Mouse (Mus musculus): Measurements from ENCODE around the gene Csf2rb2.

- TF ChIP-seq ZC3H11A (IDR thresholded peaks at IDR 0.05; ENCODE audit: borderline replicate concordance, low read depth, low read length) (no peak), CHD2 (IDR thresholded peaks at IDR 0.05; ENCODE audit: low read depth, low read length) (no peak), ZNF384 (IDR thresholded peaks at IDR 0.05; ENCODE audit: low read depth, low read length) (no peak), HCFC1 (IDR thresholded peaks at IDR 0.05; ENCODE audit: borderline replicate concordance, insufficient read depth, low read length) (no peak), MAFK (IDR thresholded peaks at IDR 0.05; ENCODE audit: insufficient read depth, low read depth, low read length) (no peak)
Measured at GRCm38 (mm10) chr15:78271208-78271607, 34.3 kb downstream of the Csf2rb2 start.
